Mouse (Mus musculus) midbrain, embryonic 16.5 days (tissue): Measurements from ENCODE around the gene Col6a4. TPM values are rescaled to one million over a fixed set of nuclear protein-coding genes. Genes with fewer than 3 reads are reported as not detected.

Experiments used
- ATAC-seq: fragments of 200-750 bp; cut with Nextera tagmentation; 2 replicates; pipeline ENCODE4 v1.8.0; 2017; ENCODE audit warnings: moderate TSS enrichment
- H3K27ac ChIP-seq: fragments of 300-500 bp; sonication (generic); 2 replicates; pipeline ENCODE4 v1.5.1; 2014; ENCODE audit warnings: mild to moderate bottlenecking, low read length, mixed read lengths
- H3K27me3 ChIP-seq: fragments of 300-500 bp; sonication (generic); 2 replicates; pipeline ENCODE4 v1.6.1; 2014; ENCODE audit warnings: low read depth, low read length, mixed read lengths; ENCODE audit not compliant: control insufficient read depth, insufficient read depth
- H3K36me3 ChIP-seq: fragments of 300-500 bp; sonication (generic); 2 replicates; pipeline ENCODE4 v1.6.1; 2014; ENCODE audit warnings: mild to moderate bottlenecking, low read length, moderate library complexity, mixed read lengths; ENCODE audit not compliant: control insufficient read depth, insufficient read depth
- H3K4me1 ChIP-seq: fragments of 300-500 bp; sonication (generic); 2 replicates; pipeline ENCODE4 v1.6.1; 2014; ENCODE audit warnings: mild to moderate bottlenecking, low read length, mixed read lengths; ENCODE audit not compliant: control insufficient read depth, insufficient read depth
- H3K4me2 ChIP-seq: fragments of 300-500 bp; sonication (generic); 2 replicates; pipeline ENCODE4 v1.6.1; 2014; ENCODE audit warnings: mild to moderate bottlenecking, low read length, mixed read lengths
- H3K4me3 ChIP-seq: fragments of 300-500 bp; sonication (generic); 2 replicates; pipeline ENCODE4 v1.5.1; 2014; ENCODE audit warnings: low read depth, mild to moderate bottlenecking, low read length, moderate library complexity, mixed read lengths
- H3K9ac ChIP-seq: fragments of 300-500 bp; sonication (generic); 2 replicates; pipeline ENCODE4 v1.6.1; 2014; ENCODE audit warnings: low read depth, low read length, mixed read lengths
- H3K9me3 ChIP-seq: fragments of 300-500 bp; sonication (generic); replicated peaks from 2 replicates; pipeline ENCODE4 v1.6.1; 2014; ENCODE audit warnings: mild to moderate bottlenecking, low read length, mixed read lengths; ENCODE audit not compliant: control insufficient read depth, poor library complexity, severe bottlenecking
- WGBS: fragments of 180-500 bp; shearing (Covaris S2); extraction: QIAGEN DNeasy Blood & Tissue Kit; methylation state at CpG from one replicate; pipeline ENCODE4 v1.1.7; 2014; 5-methylcytosine and 5-hydroxymethylcytosine counted together
- polyA plus RNA-seq: library from polyadenylated mRNA; unstranded; fragments of >200 nt; fragmentation: Nextera tagmentation; extraction: Ambion mirVana; gene quantifications from 2 replicates; pipeline ENCODE4 v1.2.1, GENCODE M21; 2015

The Col6a4 gene
- polyA plus RNA-seq, 1 experiment from 2014 or later: 1.8 TPM

GRCm38 (mm10) chr9:106039276-106039675 is 57.3 kb downstream of the Col6a4 start:
- Histone ChIP-seq H3K4me2 (no peak overlapping the region), H3K9me3 (no peaks in the 10 kb centered on the region), H3K27me3 (no peaks in the 10 kb centered on the region), H3K4me3 (no peak overlapping the region), H3K4me1 (peaks cover 3% of the 10 kb centered on the region), H3K9ac (no peak overlapping the region), H3K36me3 (no peaks in the 10 kb centered on the region), H3K27ac (no peak overlapping the region)
- 68% methylated on average over 1 of the region's 1 CpGs for WGBS
- no peak for ATAC-seq

- ATAC-seq: peak; percentile 51
- H3K36me3 ChIP-seq: no peaks in the 10 kb centered on the region
Measured at GRCm38 (mm10) chr9:106038865-106039264, 57.7 kb downstream of the Col6a4 start.

GRCm38 (mm10) chr9:106015666-106016065 is 80.9 kb downstream of the Col6a4 start:
- H3K27ac ChIP-seq: no peak overlapping the region
- no peaks in the 10 kb centered on the region for H3K36me3 ChIP-seq
- no peaks in the 10 kb centered on the region for H3K27me3 ChIP-seq
- H3K4me3 ChIP-seq: no peak overlapping the region
- no peaks in the 10 kb centered on the region; the same call in 1 of the 2 replicates for H3K4me1 ChIP-seq
- H3K4me2 ChIP-seq: no peak overlapping the region
- H3K9ac ChIP-seq: no peak overlapping the region
- ATAC-seq: no peak
- no peaks in the 10 kb centered on the region for H3K9me3 ChIP-seq
- WGBS: 86% methylated on average over 3 of the region's 3 CpGs

More at GRCm38 (mm10) chr9:106038865-106039264, 57.7 kb downstream of the Col6a4 start:
- no peak overlapping the region for H3K27ac ChIP-seq
- H3K9me3 ChIP-seq: no peaks in the 10 kb centered on the region
- H3K4me3 ChIP-seq: no peak overlapping the region
- H3K4me2 ChIP-seq: no peak overlapping the region
- H3K4me1 ChIP-seq: no peaks in the 10 kb centered on the region; the same call in 1 of the 2 replicates
- no peaks in the 10 kb centered on the region for H3K27me3 ChIP-seq
- WGBS: 2% methylated on average over 4 of the region's 4 CpGs
- H3K9ac ChIP-seq: no peak overlapping the region

- H3K27ac ChIP-seq: no peak overlapping the region
- no peak overlapping the region for H3K9ac ChIP-seq
- H3K4me2 ChIP-seq: no peak overlapping the region
- no peaks in the 10 kb centered on the region for H3K9me3 ChIP-seq
- no peaks in the 10 kb centered on the region for H3K27me3 ChIP-seq
- no peak overlapping the region for H3K4me3 ChIP-seq
- H3K4me1 ChIP-seq: peaks cover 3% of the 10 kb centered on the region; the same call in 1 of the 2 replicates
- no peaks in the 10 kb centered on the region for H3K36me3 ChIP-seq
- no peak for ATAC-seq
- WGBS: 89% methylated on average over 11 of the region's 11 CpGs
Measured at GRCm38 (mm10) chr9:106013139-106013538, 83.4 kb downstream of the Col6a4 start.

- Histone ChIP-seq H3K4me3 (no peak overlapping the region), H3K4me1 (no peaks in the 10 kb centered on the region; the same call in 1 of the 2 replicates), H3K27ac (no peak overlapping the region), H3K4me2 (no peak overlapping the region), H3K9ac (no peak overlapping the region), H3K9me3 (no peaks in the 10 kb centered on the region), H3K36me3 (no peaks in the 10 kb centered on the region), H3K27me3 (no peaks in the 10 kb centered on the region)
- 48% methylated on average over 11 of the region's 11 CpGs for whole genome bisulfite sequencing
- ATAC-seq: no peak
Measured at GRCm38 (mm10) chr9:105997955-105998354, 98.6 kb downstream of the Col6a4 start.

- 60% methylated on average over 6 of the region's 6 CpGs for WGBS
- Histone ChIP-seq H3K36me3 (no peaks in the 10 kb centered on the region), H3K4me1 (no peaks in the 10 kb centered on the region), H3K4me3 (no peak overlapping the region), H3K9ac (no peak overlapping the region), H3K27me3 (no peaks in the 10 kb centered on the region), H3K4me2 (no peak overlapping the region), H3K27ac (no peak overlapping the region), H3K9me3 (no peaks in the 10 kb centered on the region)
- no peak for ATAC-seq
Measured at GRCm38 (mm10) chr9:105992425-105992824, 104.2 kb downstream of the Col6a4 start.

GRCm38 (mm10) chr9:105990099-105990498 is 106.5 kb downstream of the Col6a4 start:
- Histone ChIP-seq H3K4me1 (peaks cover 5% of the 10 kb centered on the region; the same call in 1 of the 2 replicates), H3K4me2 (no peak overlapping the region)

GRCm38 (mm10) chr9:105989468-105989867 is 107.1 kb downstream of the Col6a4 start:
- Histone ChIP-seq H3K4me3 (no peak overlapping the region), H3K27me3 (no peaks in the 10 kb centered on the region), H3K4me2 (no peak overlapping the region), H3K4me1 (peaks cover 8% of the 10 kb centered on the region; the same call in 1 of the 2 replicates), H3K36me3 (no peaks in the 10 kb centered on the region), H3K9ac (no peak overlapping the region), H3K27ac (no peak overlapping the region), H3K9me3 (no peaks in the 10 kb centered on the region)
- 85% methylated on average over 6 of the region's 6 CpGs for WGBS
- no peak for ATAC-seq

More at GRCm38 (mm10) chr9:105990099-105990498, 106.5 kb downstream of the Col6a4 start:
- Histone ChIP-seq H3K9ac (no peak overlapping the region), H3K4me3 (no peak overlapping the region), H3K27me3 (no peaks in the 10 kb centered on the region), H3K27ac (no peak overlapping the region), H3K36me3 (no peaks in the 10 kb centered on the region), H3K9me3 (no peaks in the 10 kb centered on the region)
- no peak for ATAC-seq
- 77% methylated on average over 6 of the region's 6 CpGs for WGBS

- Histone ChIP-seq H3K4me1 (peaks cover 8% of the 10 kb centered on the region; the same call in 1 of the 2 replicates), H3K4me2 (no peak overlapping the region), H3K36me3 (no peaks in the 10 kb centered on the region), H3K27me3 (no peaks in the 10 kb centered on the region), H3K9me3 (no peaks in the 10 kb centered on the region), H3K27ac (no peak overlapping the region), H3K9ac (no peak overlapping the region), H3K4me3 (no peak overlapping the region)
- 60% methylated on average over 8 of the region's 8 CpGs for WGBS
- ATAC-seq: no peak
Measured at GRCm38 (mm10) chr9:105988096-105988495, 108.5 kb downstream of the Col6a4 start.
